ENCODE assay signal across 10 mouse cellular contexts in the genomic region with DNA sequence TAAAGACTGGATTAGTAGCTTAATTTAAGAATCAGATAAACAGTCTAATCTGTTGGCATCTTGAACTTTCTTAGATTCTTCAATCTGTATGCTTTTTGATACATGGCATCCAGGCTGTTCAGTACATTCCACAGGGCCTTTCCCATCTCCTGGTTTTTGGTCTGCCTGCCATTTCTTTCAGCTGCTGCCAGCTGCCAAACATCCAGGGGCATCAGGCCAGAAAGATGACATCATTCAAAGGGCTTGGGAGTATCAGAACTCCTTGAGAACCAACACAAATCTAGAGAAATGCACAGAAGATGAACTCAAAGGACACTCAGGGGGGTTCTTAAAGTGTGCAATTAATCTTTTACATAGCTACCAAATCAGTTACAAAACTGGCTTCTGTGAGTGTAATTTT. TPM values are rescaled to one million over a fixed set of nuclear protein-coding genes. Genes with fewer than 3 reads are reported as not detected.
DNase-seq lines count a peak whose midpoint lies in the region; ATAC-seq and TF ChIP-seq lines count a peak whose summit lies in the region.
"Had no signal": no experiment of that assay in that cellular context is flagged by ENCODE, and none has a peak within 500 bp of the region (broad histone marks: within the 10 kb centered on the region; RNA-seq: fewer than 3 reads in every experiment).

No protein-coding gene starts in this region.

- peak; percentile 10 for DNase-seq in forebrain, embryonic 10.5 days (ENCODE audit: extremely low spot score, low spot score)
- DNase-seq in layer of hippocampus, adult 2 months (ENCODE audit: low spot score in 2 of 2), result peak; percentile 13 to 21
- no peak for DNase-seq in layer of hippocampus, adult 9-10 months (ENCODE audit: low spot score)
- DNase-seq in urinary bladder, postnatal 14 days (ENCODE audit: low spot score), result peak; percentile 47
- no peak for DNase-seq in urinary bladder, postnatal 25 days (ENCODE audit: low spot score)
- DNase-seq in yolk sac, embryonic 10.5 days (ENCODE audit: low spot score), result no peak
- DNase-seq in thymus, adult 2 months, result no peak
- DNase-seq: embryo, embryonic 11 days had no signal

- TF ChIP-seq POLR2A in thymus, adult 2 months (IDR thresholded peaks at IDR 0.05; ENCODE audit: control insufficient read depth, extremely low read depth, insufficient read depth, low read length, poor library complexity), result no peak

- peaks cover 26% of the 10 kb centered on the region for H3K4me1 ChIP-seq in forebrain, embryonic 10.5 days
- H3K4me1 ChIP-seq in forebrain, embryonic 15.5 days, result peaks cover 13% of the 10 kb centered on the region
- peaks cover 8% of the 10 kb centered on the region for H3K4me1 ChIP-seq in thymus, adult 2 months (replicated peaks; ENCODE audit: control insufficient read depth, insufficient read depth, low read length)
- H3K4me1 ChIP-seq: lung, embryonic 15.5 days had no signal

- no peak overlapping the region for H3K27ac ChIP-seq in forebrain, embryonic 10.5 days
- no peak overlapping the region for H3K27ac ChIP-seq in forebrain, embryonic 15.5 days (replicated peaks)
- H3K27ac ChIP-seq in layer of hippocampus, adult 2 months, result no peak overlapping the region
- no peak overlapping the region for H3K27ac ChIP-seq in thymus, adult 2 months (ENCODE audit: control insufficient read depth, insufficient read depth, low read length)
- H3K27ac ChIP-seq: lung, embryonic 15.5 days had no signal

- no peaks in the 10 kb centered on the region for H3K9me3 ChIP-seq in forebrain, embryonic 10.5 days
- no peaks in the 10 kb centered on the region for H3K9me3 ChIP-seq in forebrain, embryonic 15.5 days
- H3K9me3 ChIP-seq: lung, embryonic 15.5 days had no signal

- TF ChIP-seq CTCF in layer of hippocampus, adult 2 months (conservative IDR thresholded peaks at IDR 0.05), result no peak
- no peak for TF ChIP-seq CTCF in thymus, adult 2 months (IDR thresholded peaks at IDR 0.05; ENCODE audit: borderline replicate concordance, control insufficient read depth, extremely low read depth, insufficient read depth, low read length, poor library complexity)

- H3K4me3 ChIP-seq in forebrain, embryonic 10.5 days, result no peak overlapping the region
- no peak overlapping the region for H3K4me3 ChIP-seq in forebrain, embryonic 15.5 days
- H3K4me3 ChIP-seq in layer of hippocampus, adult 2 months, result no peak overlapping the region
- no peak overlapping the region for H3K4me3 ChIP-seq in thymus, adult 2 months (ENCODE audit: control insufficient read depth, insufficient read depth, low read length)
- H3K4me3 ChIP-seq: lung, embryonic 15.5 days had no signal

- H3K9ac ChIP-seq in forebrain, embryonic 15.5 days (replicated peaks), result no peak overlapping the region
- H3K9ac ChIP-seq: lung, embryonic 15.5 days had no signal

- H3K27me3 ChIP-seq in forebrain, embryonic 10.5 days (ENCODE audit: poor library complexity, severe bottlenecking), result no peaks in the 10 kb centered on the region; the same call in 1 of the 2 replicates
- H3K27me3 ChIP-seq in forebrain, embryonic 15.5 days, result no peaks in the 10 kb centered on the region
- no peaks in the 10 kb centered on the region for H3K27me3 ChIP-seq in thymus, adult 2 months (ENCODE audit: control insufficient read depth, insufficient read depth, low read length)
- H3K27me3 ChIP-seq: lung, embryonic 15.5 days had no signal

- no peak for ATAC-seq in forebrain, embryonic 15.5 days (replicated peaks)

- no peak overlapping the region for H3K4me2 ChIP-seq in forebrain, embryonic 15.5 days (replicated peaks)
- H3K4me2 ChIP-seq: lung, embryonic 15.5 days had no signal

- H3K36me3 ChIP-seq in forebrain, embryonic 10.5 days (replicated peaks), result no peaks in the 10 kb centered on the region
- no peaks in the 10 kb centered on the region for H3K36me3 ChIP-seq in forebrain, embryonic 15.5 days
- no peaks in the 10 kb centered on the region for H3K36me3 ChIP-seq in thymus, adult 2 months (ENCODE audit: control insufficient read depth, insufficient read depth, low read length)
- H3K36me3 ChIP-seq: lung, embryonic 15.5 days had no signal

RNA-seq across cellular contexts. Expression of gene Prokr1, which starts 9.3 kb away (rescaled TPM):
- 2.3 and 3.2 TPM in 2 replicates for polyA plus RNA-seq in forebrain, embryonic 10.5 days (2016; fragmentation: Nextera tagmentation; extraction: Ambion mirVana)
- polyA plus RNA-seq in forebrain, embryonic 15.5 days (2015; fragmentation: Nextera tagmentation; extraction: Ambion mirVana), result 3.2 and 3.9 TPM in 2 replicates
- under 1 TPM; 0.08 to 0.17 TPM for total RNA-seq in layer of hippocampus, adult 2 months (2021)
- 0.20 and 0.26 TPM in 2 replicates for polyA plus RNA-seq in thymus, adult 2 months (2012; rRNA removed)

Comparison
In these comparisons a context has a peak if more than half of its experiments do, and no peak if none do; other contexts are left out.
1. DNase-seq: peak in forebrain, embryonic 10.5 days (single experiment), layer of hippocampus, adult 2 months (2 of 2) and urinary bladder, postnatal 14 days (single experiment); none in layer of hippocampus, adult 9-10 months (single experiment), urinary bladder, postnatal 25 days (single experiment), yolk sac, embryonic 10.5 days (single experiment) and thymus, adult 2 months (single experiment).